Mouse (Mus musculus) heart, adult 2 months (tissue): ENCODE results near the gene Atg7.

ENCODE experiments used
- CTCF ChIP-seq: fragments of 200-600 bp; IDR thresholded peaks from 2 replicates; pipeline ENCODE4 v1.8.1; 2022; ENCODE audit warnings: antibody characterized with exemption, mild to moderate bottlenecking, moderate library complexity
- POLR2A ChIP-seq: fragments of 200-500 bp; IDR thresholded peaks from 2 replicates; pipeline ENCODE4 v1.6.1; 2011; ENCODE audit warnings: mild to moderate bottlenecking, low read depth, low read length, control low read depth; ENCODE audit not compliant: insufficient read depth

DNA sequence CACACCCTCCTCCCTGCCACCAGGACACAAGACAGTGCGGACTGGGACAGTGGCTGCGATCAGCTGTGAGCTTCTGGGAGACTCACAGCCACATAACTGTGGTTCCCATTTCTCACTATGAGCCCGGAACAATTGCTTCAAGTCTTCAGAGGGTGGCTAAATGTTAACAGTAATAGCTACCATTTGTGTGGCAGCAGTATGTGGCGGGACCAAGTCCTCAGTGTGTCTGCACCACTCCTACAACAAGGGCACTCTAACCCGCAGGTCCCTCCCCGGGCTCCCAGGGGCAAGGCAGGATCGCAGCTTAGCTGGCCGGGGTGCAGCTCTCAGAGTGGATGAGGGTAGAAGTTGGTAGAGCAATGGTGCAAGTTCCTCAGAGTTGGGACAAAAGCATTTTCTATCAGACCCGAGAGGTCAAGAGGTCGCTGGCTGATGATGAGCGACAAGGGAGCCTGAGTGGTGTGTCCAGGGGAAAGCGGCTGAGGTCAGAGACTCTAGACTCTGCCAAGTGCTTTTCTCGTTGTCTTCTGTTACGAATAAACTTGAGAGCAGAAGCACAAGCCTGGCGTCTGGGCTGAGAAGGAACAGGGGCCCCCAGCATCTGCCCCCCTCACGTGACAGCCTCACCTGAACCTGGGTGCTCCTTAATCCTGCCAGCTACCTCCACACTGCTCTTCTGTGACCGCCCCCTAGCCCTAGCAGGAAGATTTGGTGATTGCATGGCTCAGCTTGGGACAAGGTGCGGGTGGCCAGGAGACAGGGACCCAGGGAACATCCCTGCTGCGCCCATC, 231.4 kb downstream of the Atg7 start:
- TF ChIP-seq CTCF (peak; percentile 28; the same call in 1 of the 2 replicates), POLR2A (no peak)
